Mouse (Mus musculus): ENCODE results near the gene Gadl1. TPM values are rescaled to one million over a fixed set of nuclear protein-coding genes. Genes with fewer than 3 reads are reported as not detected.

Gadl1 gene
- polyA plus RNA-seq, 1 experiment from 2014 or later: 0.36 TPM

- Histone ChIP-seq H3K27me3 (ENCODE audit: control insufficient read depth, insufficient read depth, low read length) (no peaks in the 10 kb centered on the region), H3K4me1 (ENCODE audit: control insufficient read depth, insufficient read depth, low read length) (no peaks in the 10 kb centered on the region), H3K36me3 (ENCODE audit: control insufficient read depth, insufficient read depth, low read length) (no peaks in the 10 kb centered on the region), H3K4me3 (ENCODE audit: low read depth, low read length) (no peak overlapping the region), H3K9ac (replicated peaks; ENCODE audit: low read depth, low read length) (no peak overlapping the region), H3K27ac (ENCODE audit: low read depth, low read length) (no peak overlapping the region), H3K4me2 (ENCODE audit: low read depth, low read length) (no peak overlapping the region), H3K9me3 (ENCODE audit: control insufficient read depth, low read length) (no peaks in the 10 kb centered on the region)
- ATAC-seq (ENCODE audit: low read depth): no peak
- 80% methylated on average over 5 of the region's 5 CpGs for WGBS
Measured at GRCm38 (mm10) chr9:116083300-116083699, 174.0 kb downstream of the Gadl1 start.

- Histone ChIP-seq H3K9ac (replicated peaks; ENCODE audit: low read depth, low read length) (no peak overlapping the region), H3K9me3 (ENCODE audit: control insufficient read depth, low read length) (no peaks in the 10 kb centered on the region), H3K27ac (ENCODE audit: low read depth, low read length) (no peak overlapping the region), H3K4me3 (ENCODE audit: low read depth, low read length) (no peak overlapping the region), H3K4me2 (ENCODE audit: low read depth, low read length) (no peak overlapping the region), H3K4me1 (ENCODE audit: control insufficient read depth, insufficient read depth, low read length) (no peaks in the 10 kb centered on the region), H3K27me3 (ENCODE audit: control insufficient read depth, insufficient read depth, low read length) (no peaks in the 10 kb centered on the region), H3K36me3 (ENCODE audit: control insufficient read depth, insufficient read depth, low read length) (no peaks in the 10 kb centered on the region)
- 88% methylated on average over 8 of the region's 8 CpGs for WGBS
- ATAC-seq (ENCODE audit: low read depth): no peak
Measured at GRCm38 (mm10) chr9:116083726-116084323, 174.6 kb downstream of the Gadl1 start.

GRCm38 (mm10) chr9:116084324-116084931 is 175.2 kb downstream of the Gadl1 start:
- H3K9ac ChIP-seq (replicated peaks; ENCODE audit: low read depth, low read length): no peak overlapping the region
- H3K4me1 ChIP-seq (ENCODE audit: control insufficient read depth, insufficient read depth, low read length): no peaks in the 10 kb centered on the region
- 94% methylated on average over 12 of the region's 12 CpGs for WGBS
- no peak for ATAC-seq (ENCODE audit: low read depth)
- H3K4me2 ChIP-seq (ENCODE audit: low read depth, low read length): no peak overlapping the region
- no peak overlapping the region for H3K4me3 ChIP-seq (ENCODE audit: low read depth, low read length)
- no peaks in the 10 kb centered on the region for H3K36me3 ChIP-seq (ENCODE audit: control insufficient read depth, insufficient read depth, low read length)
- H3K27me3 ChIP-seq (ENCODE audit: control insufficient read depth, insufficient read depth, low read length): no peaks in the 10 kb centered on the region
- no peak overlapping the region for H3K27ac ChIP-seq (ENCODE audit: low read depth, low read length)
- no peaks in the 10 kb centered on the region for H3K9me3 ChIP-seq (ENCODE audit: control insufficient read depth, low read length)

- H3K36me3 ChIP-seq (ENCODE audit: control insufficient read depth, insufficient read depth, low read length): no peaks in the 10 kb centered on the region
- WGBS: 86% methylated on average over 6 of the region's 6 CpGs
- H3K4me1 ChIP-seq (ENCODE audit: control insufficient read depth, insufficient read depth, low read length): no peaks in the 10 kb centered on the region
- H3K4me3 ChIP-seq (ENCODE audit: low read depth, low read length): no peak overlapping the region
- H3K9me3 ChIP-seq (ENCODE audit: control insufficient read depth, low read length): no peaks in the 10 kb centered on the region
- ATAC-seq (ENCODE audit: low read depth): no peak
- H3K27me3 ChIP-seq (ENCODE audit: control insufficient read depth, insufficient read depth, low read length): no peaks in the 10 kb centered on the region
- H3K27ac ChIP-seq (ENCODE audit: low read depth, low read length): no peak overlapping the region
- no peak overlapping the region for H3K9ac ChIP-seq (replicated peaks; ENCODE audit: low read depth, low read length)
- H3K4me2 ChIP-seq (ENCODE audit: low read depth, low read length): no peak overlapping the region
Measured at GRCm38 (mm10) chr9:116085999-116086398, 176.7 kb downstream of the Gadl1 start.

GRCm38 (mm10) chr9:116087263-116087662 is 178.0 kb downstream of the Gadl1 start:
- no peak overlapping the region for H3K4me2 ChIP-seq (ENCODE audit: low read depth, low read length)
- no peaks in the 10 kb centered on the region for H3K4me1 ChIP-seq (ENCODE audit: control insufficient read depth, insufficient read depth, low read length)
- H3K27me3 ChIP-seq (ENCODE audit: control insufficient read depth, insufficient read depth, low read length): no peaks in the 10 kb centered on the region
- no peaks in the 10 kb centered on the region for H3K36me3 ChIP-seq (ENCODE audit: control insufficient read depth, insufficient read depth, low read length)
- H3K27ac ChIP-seq (ENCODE audit: low read depth, low read length): no peak overlapping the region
- no peaks in the 10 kb centered on the region for H3K9me3 ChIP-seq (ENCODE audit: control insufficient read depth, low read length)
- no peak for ATAC-seq (ENCODE audit: low read depth)
- 96% methylated on average over 5 of the region's 5 CpGs for WGBS
- no peak overlapping the region for H3K9ac ChIP-seq (replicated peaks; ENCODE audit: low read depth, low read length)
- no peak overlapping the region for H3K4me3 ChIP-seq (ENCODE audit: low read depth, low read length)

GRCm38 (mm10) chr9:116087880-116088279 is 178.6 kb downstream of the Gadl1 start:
- H3K9ac ChIP-seq (replicated peaks; ENCODE audit: low read depth, low read length): no peak overlapping the region
- no peak overlapping the region for H3K27ac ChIP-seq (ENCODE audit: low read depth, low read length)
- H3K4me3 ChIP-seq (ENCODE audit: low read depth, low read length): no peak overlapping the region
- H3K9me3 ChIP-seq (ENCODE audit: control insufficient read depth, low read length): no peaks in the 10 kb centered on the region
- ATAC-seq (ENCODE audit: low read depth): no peak
- H3K4me1 ChIP-seq (ENCODE audit: control insufficient read depth, insufficient read depth, low read length): no peaks in the 10 kb centered on the region
- no peak overlapping the region for H3K4me2 ChIP-seq (ENCODE audit: low read depth, low read length)
- no peaks in the 10 kb centered on the region for H3K27me3 ChIP-seq (ENCODE audit: control insufficient read depth, insufficient read depth, low read length)
- no peaks in the 10 kb centered on the region for H3K36me3 ChIP-seq (ENCODE audit: control insufficient read depth, insufficient read depth, low read length)
- 42% methylated on average over 5 of the region's 5 CpGs for WGBS

- H3K4me2 ChIP-seq (ENCODE audit: low read depth, low read length): no peak overlapping the region
- WGBS: 88% methylated on average over 9 of the region's 9 CpGs
Measured at GRCm38 (mm10) chr9:116088912-116089311, 179.7 kb downstream of the Gadl1 start.

GRCm38 (mm10) chr9:116090296-116090695 is 181.0 kb downstream of the Gadl1 start:
- H3K27ac ChIP-seq (ENCODE audit: low read depth, low read length): no peak overlapping the region
- no peak overlapping the region for H3K9ac ChIP-seq (replicated peaks; ENCODE audit: low read depth, low read length)
- H3K36me3 ChIP-seq (ENCODE audit: control insufficient read depth, insufficient read depth, low read length): no peaks in the 10 kb centered on the region
- no peaks in the 10 kb centered on the region for H3K4me1 ChIP-seq (ENCODE audit: control insufficient read depth, insufficient read depth, low read length)
- no peak for ATAC-seq (ENCODE audit: low read depth)
- no peak overlapping the region for H3K4me2 ChIP-seq (ENCODE audit: low read depth, low read length)
- H3K9me3 ChIP-seq (ENCODE audit: control insufficient read depth, low read length): no peaks in the 10 kb centered on the region
- H3K4me3 ChIP-seq (ENCODE audit: low read depth, low read length): no peak overlapping the region
- no peaks in the 10 kb centered on the region for H3K27me3 ChIP-seq (ENCODE audit: control insufficient read depth, insufficient read depth, low read length)
- WGBS: 80% methylated on average over 9 of the region's 9 CpGs

More at GRCm38 (mm10) chr9:116088912-116089311, 179.7 kb downstream of the Gadl1 start:
- H3K36me3 ChIP-seq (ENCODE audit: control insufficient read depth, insufficient read depth, low read length): no peaks in the 10 kb centered on the region
- H3K9ac ChIP-seq (replicated peaks; ENCODE audit: low read depth, low read length): no peak overlapping the region
- H3K4me1 ChIP-seq (ENCODE audit: control insufficient read depth, insufficient read depth, low read length): no peaks in the 10 kb centered on the region
- no peak for ATAC-seq (ENCODE audit: low read depth)
- H3K27ac ChIP-seq (ENCODE audit: low read depth, low read length): no peak overlapping the region
- no peaks in the 10 kb centered on the region for H3K27me3 ChIP-seq (ENCODE audit: control insufficient read depth, insufficient read depth, low read length)
- H3K9me3 ChIP-seq (ENCODE audit: control insufficient read depth, low read length): no peaks in the 10 kb centered on the region
- H3K4me3 ChIP-seq (ENCODE audit: low read depth, low read length): no peak overlapping the region

- no peak overlapping the region for H3K4me3 ChIP-seq (ENCODE audit: low read depth, low read length)
- H3K27me3 ChIP-seq (ENCODE audit: control insufficient read depth, insufficient read depth, low read length): no peaks in the 10 kb centered on the region
- no peaks in the 10 kb centered on the region for H3K4me1 ChIP-seq (ENCODE audit: control insufficient read depth, insufficient read depth, low read length)
- no peak overlapping the region for H3K9ac ChIP-seq (replicated peaks; ENCODE audit: low read depth, low read length)
- H3K36me3 ChIP-seq (ENCODE audit: control insufficient read depth, insufficient read depth, low read length): no peaks in the 10 kb centered on the region
- no peaks in the 10 kb centered on the region for H3K9me3 ChIP-seq (ENCODE audit: control insufficient read depth, low read length)
- no peak overlapping the region for H3K4me2 ChIP-seq (ENCODE audit: low read depth, low read length)
- WGBS: 95% methylated on average over 7 of the region's 7 CpGs
- no peak for ATAC-seq (ENCODE audit: low read depth)
- H3K27ac ChIP-seq (ENCODE audit: low read depth, low read length): no peak overlapping the region
Measured at GRCm38 (mm10) chr9:116091101-116091841, 182.0 kb downstream of the Gadl1 start.
